In the genomic region with DNA sequence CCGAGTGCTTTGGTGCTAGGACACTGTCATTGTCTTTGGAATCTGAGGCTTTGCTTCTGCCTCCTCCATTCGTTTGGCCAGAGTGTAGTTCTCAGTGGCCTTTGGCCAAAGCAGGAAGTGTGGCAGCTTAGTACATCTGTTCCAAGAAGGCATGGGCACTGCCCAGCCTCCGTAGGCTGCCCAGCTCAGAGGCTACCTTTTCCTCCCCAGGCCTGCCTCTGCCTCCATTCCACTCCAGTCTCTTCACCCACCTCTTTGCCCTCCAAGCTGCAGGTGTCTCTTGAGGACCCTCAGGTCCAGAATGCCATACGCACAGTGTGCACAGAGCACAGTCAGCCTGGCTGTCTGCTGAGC, we compare ENCODE assay signal across 10 mouse cellular contexts. TPM values are rescaled to one million over a fixed set of nuclear protein-coding genes. Genes with fewer than 3 reads are reported as not detected.
DNase-seq lines count a peak whose midpoint lies in the region; ATAC-seq lines count a peak whose summit lies in the region.
"Had no signal": no experiment of that assay in that cellular context is flagged by ENCODE, and none has a peak within 500 bp of the region (broad histone marks: within the 10 kb centered on the region; RNA-seq: fewer than 3 reads in every experiment).

No protein-coding gene starts in this region.

- H3K27ac ChIP-seq in hindbrain, embryonic 12.5 days = no peak overlapping the region
- H3K27ac ChIP-seq in hindbrain, embryonic 14.5 days = no peak overlapping the region
- no peak overlapping the region for H3K27ac ChIP-seq in neural tube, embryonic 12.5 days
- H3K27ac ChIP-seq: limb, embryonic 15.5 days had no signal

- DNase-seq in cerebellum, adult 9-10 months = peak; percentile 69
- no peak for DNase-seq in cerebellum, postnatal 4 days (ENCODE audit: low spot score in 2 of 2)
- no peak for DNase-seq in hindbrain, embryonic 14.5 days (ENCODE audit: low spot score)
- no peak for DNase-seq in neural tube, embryonic 10.5 days (ENCODE audit: extremely low spot score, low spot score)
- DNase-seq in spleen, postnatal 10 days (ENCODE audit: low spot score in 2 of 2) = no peak
- no peak for DNase-seq in spleen, adult 12 weeks (ENCODE audit: low spot score)

- peaks cover under 1% of the 10 kb centered on the region; the same call in 1 of the 2 replicates for H3K27me3 ChIP-seq in hindbrain, embryonic 12.5 days
- H3K27me3 ChIP-seq in hindbrain, embryonic 14.5 days (ENCODE audit: control insufficient read depth, insufficient read depth, low read length) = 0 out of 2 replicates have a peak, but pooled peaks cover 5% of the 10 kb centered on the region
- no peaks in the 10 kb centered on the region for H3K27me3 ChIP-seq in neural tube, embryonic 12.5 days (replicated peaks)
- H3K27me3 ChIP-seq: limb, embryonic 15.5 days had no signal

- no peak for ATAC-seq in hindbrain, embryonic 12.5 days (ENCODE audit: low FRiP score)
- ATAC-seq in hindbrain, embryonic 14.5 days (ENCODE audit: low FRiP score) = no peak
- ATAC-seq in neural tube, embryonic 12.5 days (ENCODE audit: low FRiP score, low read depth) = no peak

- WGBS in hindbrain, embryonic 12.5 days = 44% methylated on average over 4 of the region's 4 CpGs
- 57% methylated on average over 4 of the region's 4 CpGs for WGBS in hindbrain, embryonic 14.5 days
- 54% methylated on average over 4 of the region's 4 CpGs for WGBS in neural tube, embryonic 12.5 days

- peaks cover 35% of the 10 kb centered on the region for H3K4me1 ChIP-seq in hindbrain, embryonic 12.5 days
- H3K4me1 ChIP-seq in hindbrain, embryonic 14.5 days (replicated peaks; ENCODE audit: control insufficient read depth, insufficient read depth, low read length) = no peaks in the 10 kb centered on the region; the same call in none of the 2 replicates
- peaks cover 17% of the 10 kb centered on the region for H3K4me1 ChIP-seq in neural tube, embryonic 12.5 days

- 0 out of 2 replicates have a peak, but pooled peaks cover 4% of the 10 kb centered on the region for H3K36me3 ChIP-seq in hindbrain, embryonic 12.5 days
- peaks cover 11% of the 10 kb centered on the region for H3K36me3 ChIP-seq in hindbrain, embryonic 14.5 days (replicated peaks; ENCODE audit: control insufficient read depth, insufficient read depth)
- H3K36me3 ChIP-seq in neural tube, embryonic 12.5 days = 0 out of 2 replicates have a peak, but pooled peaks cover 3% of the 10 kb centered on the region

- no peaks in the 10 kb centered on the region for H3K9me3 ChIP-seq in hindbrain, embryonic 12.5 days (replicated peaks)
- no peaks in the 10 kb centered on the region for H3K9me3 ChIP-seq in hindbrain, embryonic 14.5 days (ENCODE audit: control insufficient read depth, low read length)
- no peaks in the 10 kb centered on the region for H3K9me3 ChIP-seq in neural tube, embryonic 12.5 days
- H3K9me3 ChIP-seq: limb, embryonic 15.5 days had no signal

- H3K9ac ChIP-seq in hindbrain, embryonic 12.5 days = 0 out of 2 replicates have a peak overlapping the region, but pooled peaks have one; percentile 38
- H3K9ac ChIP-seq in hindbrain, embryonic 14.5 days = no peak overlapping the region
- no peak overlapping the region for H3K9ac ChIP-seq in neural tube, embryonic 12.5 days
- H3K9ac ChIP-seq: limb, embryonic 15.5 days had no signal

- no peak overlapping the region for H3K4me2 ChIP-seq in hindbrain, embryonic 12.5 days (replicated peaks)
- H3K4me2 ChIP-seq in hindbrain, embryonic 14.5 days (replicated peaks) = no peak overlapping the region
- peak overlapping the region; percentile 16 for H3K4me2 ChIP-seq in neural tube, embryonic 12.5 days (replicated peaks)
- H3K4me2 ChIP-seq: limb, embryonic 15.5 days had no signal

- no peak overlapping the region for H3K4me3 ChIP-seq in hindbrain, embryonic 12.5 days
- H3K4me3 ChIP-seq in hindbrain, embryonic 14.5 days (replicated peaks; ENCODE audit: low read length) = no peak overlapping the region
- no peak overlapping the region for H3K4me3 ChIP-seq in neural tube, embryonic 12.5 days
- H3K4me3 ChIP-seq: limb, embryonic 15.5 days had no signal

RNA-seq across cellular contexts. Expression of a gene that starts 9.9 kb away (rescaled TPM):
- polyA plus RNA-seq in hindbrain, embryonic 12.5 days (2016; fragmentation: Nextera tagmentation; extraction: Ambion mirVana) = 13.1 and 16.2 TPM in 2 replicates
- 23.1 and 27.8 TPM in 2 replicates for polyA plus RNA-seq in hindbrain, embryonic 14.5 days (2014; fragmentation: Nextera tagmentation; extraction: Ambion mirVana)
- polyA plus RNA-seq in neural tube, embryonic 12.5 days (2016; fragmentation: Nextera tagmentation; extraction: Ambion mirVana) = 13.9 and 15.5 TPM in 2 replicates

RNA-seq across cellular contexts. Expression of a gene that starts 27.3 kb away (rescaled TPM):
- 1.2 and 2.1 TPM in 2 replicates for polyA plus RNA-seq in hindbrain, embryonic 12.5 days (2016; fragmentation: Nextera tagmentation; extraction: Ambion mirVana)
- polyA plus RNA-seq in hindbrain, embryonic 14.5 days (2014; fragmentation: Nextera tagmentation; extraction: Ambion mirVana) = 0.24 and 1.2 TPM in 2 replicates
- polyA plus RNA-seq in neural tube, embryonic 12.5 days (2016; fragmentation: Nextera tagmentation; extraction: Ambion mirVana) = 0.58 and 1.1 TPM in 2 replicates
- polyA plus RNA-seq: limb, embryonic 15.5 days; stomach, embryonic 16.5 days had no signal

RNA-seq across cellular contexts. Expression of a gene that starts 32.9 kb away (rescaled TPM):
- polyA plus RNA-seq in hindbrain, embryonic 12.5 days (2016; fragmentation: Nextera tagmentation; extraction: Ambion mirVana) = 25.3 and 25.6 TPM in 2 replicates
- 20.6 and 22.8 TPM in 2 replicates for polyA plus RNA-seq in hindbrain, embryonic 14.5 days (2014; fragmentation: Nextera tagmentation; extraction: Ambion mirVana)
- polyA plus RNA-seq in neural tube, embryonic 12.5 days (2016; fragmentation: Nextera tagmentation; extraction: Ambion mirVana) = 23.0 and 24.7 TPM in 2 replicates

RNA-seq across cellular contexts. Expression of a gene that starts 54.6 kb away (rescaled TPM):
- 2.5 and 3.8 TPM in 2 replicates for polyA plus RNA-seq in hindbrain, embryonic 12.5 days (2016; fragmentation: Nextera tagmentation; extraction: Ambion mirVana)
- polyA plus RNA-seq in hindbrain, embryonic 14.5 days (2014; fragmentation: Nextera tagmentation; extraction: Ambion mirVana) = 5.6 and 6.9 TPM in 2 replicates
- polyA plus RNA-seq in neural tube, embryonic 12.5 days (2016; fragmentation: Nextera tagmentation; extraction: Ambion mirVana) = 5.8 and 7.3 TPM in 2 replicates
